Mouse (Mus musculus) midbrain, embryonic 15.5 days (tissue): ENCODE results near the gene Cdc42ep1. TPM values are rescaled to one million over a fixed set of nuclear protein-coding genes. Genes with fewer than 3 reads are reported as not detected.

ENCODE experiments used
- ATAC-seq: fragments of 200-750 bp; cut with Nextera tagmentation; replicated peaks from 2 replicates; pipeline ENCODE4 v1.8.0; 2017; ENCODE audit warnings: moderate TSS enrichment
- H3K27ac ChIP-seq: fragments of 300-500 bp; sonication (generic); 2 replicates; pipeline ENCODE4 v1.5.1; 2015; ENCODE audit warnings: mild to moderate bottlenecking, inconsistent platforms
- H3K27me3 ChIP-seq: fragments of 300-500 bp; sonication (generic); replicated peaks from 2 replicates; pipeline ENCODE4 v1.6.1; 2015; ENCODE audit warnings: inconsistent platforms
- H3K36me3 ChIP-seq: fragments of 300-500 bp; sonication (generic); replicated peaks from 2 replicates; pipeline ENCODE4 v1.6.1; 2015; ENCODE audit warnings: inconsistent platforms
- H3K4me1 ChIP-seq: fragments of 300-500 bp; sonication (generic); 2 replicates; pipeline ENCODE4 v1.6.1; 2015; ENCODE audit warnings: inconsistent platforms
- H3K4me2 ChIP-seq: fragments of 300-500 bp; sonication (generic); 2 replicates; pipeline ENCODE4 v1.6.1; 2015; ENCODE audit warnings: inconsistent platforms, mild to moderate bottlenecking, moderate library complexity
- H3K4me3 ChIP-seq: fragments of 300-500 bp; sonication (generic); 2 replicates; pipeline ENCODE4 v1.5.1; 2015; ENCODE audit warnings: mild to moderate bottlenecking, inconsistent platforms
- H3K9ac ChIP-seq: fragments of 300-500 bp; sonication (generic); 2 replicates; pipeline ENCODE4 v1.6.1; 2015; ENCODE audit warnings: mild to moderate bottlenecking, inconsistent platforms
- H3K9me3 ChIP-seq: fragments of 300-500 bp; sonication (generic); 2 replicates; pipeline ENCODE4 v1.6.1; 2016; ENCODE audit warnings: inconsistent platforms
- WGBS: fragments of 180-500 bp; shearing (Covaris S2); methylation state at CpG from one replicate; pipeline ENCODE4 v1.1.7; 2015; ENCODE audit warnings: mixed read lengths; 5-methylcytosine and 5-hydroxymethylcytosine counted together
- polyA plus RNA-seq: library from polyadenylated mRNA; unstranded; fragments of >200 nt; fragmentation: Nextera tagmentation; extraction: Ambion mirVana; gene quantifications from 2 replicates; pipeline ENCODE4 v1.2.1, GENCODE M21; 2015

The Cdc42ep1 gene
- polyA plus RNA-seq, 1 experiment from 2014 or later, result 13.1 TPM

DNA sequence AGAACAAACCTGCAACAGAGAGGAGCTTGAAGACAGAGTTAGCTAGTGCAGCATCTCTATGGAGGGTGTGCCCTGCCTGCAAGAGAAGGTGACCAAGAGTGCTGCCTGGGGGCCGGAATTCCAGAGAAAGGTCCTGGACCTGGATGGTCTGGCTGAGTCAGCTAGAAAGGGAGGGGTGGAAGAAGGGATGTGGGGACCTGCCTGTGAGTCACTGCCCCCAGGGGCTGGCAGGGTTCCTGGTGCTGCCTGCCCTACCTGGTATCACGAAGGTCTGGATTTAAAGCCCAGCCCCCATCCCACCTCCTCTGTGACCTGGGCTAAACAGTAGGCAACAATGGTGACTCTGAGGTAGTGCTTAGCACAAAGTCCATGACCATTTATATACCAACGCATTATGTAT lies 35.3 kb upstream of the Cdc42ep1 start:
- ATAC-seq, result no peak
- Histone ChIP-seq H3K4me2 (no peak overlapping the region), H3K27me3 (peaks cover 18% of the 10 kb centered on the region), H3K27ac (no peak overlapping the region), H3K9ac (no peak overlapping the region), H3K4me3 (no peak overlapping the region), H3K9me3 (no peaks in the 10 kb centered on the region), H3K36me3 (no peaks in the 10 kb centered on the region), H3K4me1 (peaks cover 15% of the 10 kb centered on the region)
- 79% methylated on average over 3 of the region's 3 CpGs for WGBS

GRCm38 (mm10) chr15:78808980-78809379 lies 33.4 kb upstream of the Cdc42ep1 start:
- H3K4me2 ChIP-seq, result no peak overlapping the region
- no peaks in the 10 kb centered on the region for H3K9me3 ChIP-seq
- H3K4me1 ChIP-seq, result no peaks in the 10 kb centered on the region; the same call in 1 of the 2 replicates
- no peak overlapping the region for H3K9ac ChIP-seq
- 77% methylated on average over 2 of the region's 2 CpGs for WGBS
- H3K27ac ChIP-seq, result no peak overlapping the region
- no peak for ATAC-seq
- no peaks in the 10 kb centered on the region for H3K36me3 ChIP-seq
- no peak overlapping the region for H3K4me3 ChIP-seq
- H3K27me3 ChIP-seq, result peaks cover 5% of the 10 kb centered on the region

GRCm38 (mm10) chr15:78809739-78810138 lies 32.7 kb upstream of the Cdc42ep1 start:
- Histone ChIP-seq H3K4me1 (no peaks in the 10 kb centered on the region; the same call in 1 of the 2 replicates), H3K36me3 (no peaks in the 10 kb centered on the region), H3K9ac (no peak overlapping the region), H3K4me3 (no peak overlapping the region), H3K27ac (no peak overlapping the region), H3K4me2 (no peak overlapping the region), H3K27me3 (no peaks in the 10 kb centered on the region; the same call in 1 of the 2 replicates), H3K9me3 (no peaks in the 10 kb centered on the region)
- no peak for ATAC-seq
- 71% methylated on average over 9 of the region's 9 CpGs for WGBS

DNA sequence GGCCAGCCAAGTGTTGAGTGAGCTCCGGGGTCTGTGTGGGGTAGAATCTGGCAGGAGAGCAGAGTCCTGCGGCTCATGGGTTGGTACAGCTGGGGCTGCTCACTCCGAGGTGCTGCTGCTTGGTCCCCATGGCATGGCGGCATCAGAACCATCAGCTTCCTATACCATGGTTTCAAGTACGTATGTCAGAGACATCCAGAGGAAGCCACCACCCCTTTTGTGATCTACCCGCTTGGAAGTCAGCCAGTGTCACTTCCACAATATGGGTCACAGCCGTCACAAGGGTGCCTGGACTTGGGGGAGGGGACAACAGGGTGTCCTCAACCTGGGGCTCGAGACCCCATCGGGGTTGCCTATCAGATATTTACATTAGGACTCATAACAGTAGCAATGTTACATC lies 32.3 kb upstream of the Cdc42ep1 start:
- Histone ChIP-seq H3K36me3 (no peaks in the 10 kb centered on the region), H3K9ac (no peak overlapping the region), H3K4me2 (no peak overlapping the region), H3K4me3 (no peak overlapping the region), H3K4me1 (no peaks in the 10 kb centered on the region; the same call in 1 of the 2 replicates), H3K27me3 (no peaks in the 10 kb centered on the region; the same call in 1 of the 2 replicates), H3K27ac (no peak overlapping the region), H3K9me3 (no peaks in the 10 kb centered on the region)
- no peak for ATAC-seq
- WGBS, result 77% methylated on average over 9 of the region's 9 CpGs

- Histone ChIP-seq H3K4me3 (no peak overlapping the region), H3K27me3 (no peaks in the 10 kb centered on the region), H3K9me3 (no peaks in the 10 kb centered on the region), H3K4me1 (no peaks in the 10 kb centered on the region; the same call in 1 of the 2 replicates), H3K27ac (no peak overlapping the region), H3K4me2 (no peak overlapping the region), H3K36me3 (no peaks in the 10 kb centered on the region), H3K9ac (no peak overlapping the region)
- no peak for ATAC-seq
- WGBS, result 93% methylated on average over 4 of the region's 4 CpGs
Observed at GRCm38 (mm10) chr15:78813603-78814002, 28.8 kb upstream of the Cdc42ep1 start.

DNA sequence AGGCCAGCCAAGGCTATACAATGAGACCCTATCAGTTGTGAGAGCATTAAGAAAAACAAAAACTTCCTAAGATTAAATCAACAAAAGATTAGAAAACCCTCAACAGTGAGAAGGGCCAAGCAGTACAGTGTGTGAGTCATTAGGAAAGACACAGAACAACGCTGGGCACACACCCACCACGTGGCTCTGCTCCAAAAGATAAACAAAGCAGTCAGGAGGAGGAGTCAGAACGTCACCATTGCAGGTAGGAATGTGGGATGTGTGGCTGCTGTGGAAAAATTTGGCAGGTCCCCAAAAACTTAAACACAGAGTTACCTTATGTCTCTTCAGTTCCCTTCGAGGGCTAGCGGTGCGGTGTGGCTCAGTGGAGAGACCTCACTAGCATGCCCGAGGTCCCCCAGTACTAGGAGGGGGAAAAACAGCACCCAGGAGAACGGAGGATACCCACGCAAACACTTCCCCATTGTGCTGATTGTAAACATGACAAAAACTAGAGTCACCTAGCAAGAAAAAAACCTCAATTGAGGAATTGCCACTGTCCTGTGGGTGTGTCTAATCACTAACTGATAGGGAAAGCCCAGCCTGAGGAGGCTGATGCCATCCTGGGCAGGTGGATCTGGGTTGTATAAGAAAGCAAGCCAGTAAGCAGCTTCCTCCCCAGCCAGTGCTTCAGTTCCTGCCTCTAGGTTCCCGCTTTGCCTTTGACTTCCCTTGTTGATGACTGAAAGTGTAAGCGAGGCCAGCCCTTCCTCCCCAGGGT lies 26.9 kb upstream of the Cdc42ep1 start:
- no peaks in the 10 kb centered on the region for H3K36me3 ChIP-seq
- H3K4me3 ChIP-seq, result no peak overlapping the region
- no peak for ATAC-seq
- no peak overlapping the region for H3K4me2 ChIP-seq
- no peak overlapping the region for H3K27ac ChIP-seq
- H3K4me1 ChIP-seq, result no peaks in the 10 kb centered on the region
- WGBS, result 59% methylated on average over 11 of the region's 11 CpGs
- no peak overlapping the region for H3K9ac ChIP-seq
- H3K9me3 ChIP-seq, result no peaks in the 10 kb centered on the region
- H3K27me3 ChIP-seq, result no peaks in the 10 kb centered on the region

DNA sequence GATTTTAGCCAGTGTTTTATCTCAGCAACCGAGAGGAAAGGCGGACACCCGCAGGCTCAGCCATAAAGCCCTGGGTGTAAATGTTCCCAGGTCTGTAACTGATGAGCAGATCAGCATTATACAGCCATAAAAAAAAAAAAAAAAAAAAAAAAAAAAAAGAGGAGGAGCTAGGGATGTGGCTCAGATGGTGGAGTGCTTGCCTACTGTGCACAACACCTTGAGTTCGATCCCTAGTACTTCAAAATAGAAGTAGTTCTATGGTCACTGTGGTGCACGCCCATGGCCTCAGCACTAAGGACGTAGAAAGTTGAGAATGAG lies 26.4 kb upstream of the Cdc42ep1 start:
- H3K4me1 ChIP-seq, result no peaks in the 10 kb centered on the region
- no peaks in the 10 kb centered on the region for H3K36me3 ChIP-seq
- no peak overlapping the region for H3K4me2 ChIP-seq
- H3K4me3 ChIP-seq, result no peak overlapping the region
- no peak for ATAC-seq
- no peaks in the 10 kb centered on the region for H3K27me3 ChIP-seq
- H3K9me3 ChIP-seq, result no peaks in the 10 kb centered on the region
- 79% methylated on average over 6 of the region's 6 CpGs for WGBS
- no peak overlapping the region for H3K27ac ChIP-seq
- H3K9ac ChIP-seq, result no peak overlapping the region

DNA sequence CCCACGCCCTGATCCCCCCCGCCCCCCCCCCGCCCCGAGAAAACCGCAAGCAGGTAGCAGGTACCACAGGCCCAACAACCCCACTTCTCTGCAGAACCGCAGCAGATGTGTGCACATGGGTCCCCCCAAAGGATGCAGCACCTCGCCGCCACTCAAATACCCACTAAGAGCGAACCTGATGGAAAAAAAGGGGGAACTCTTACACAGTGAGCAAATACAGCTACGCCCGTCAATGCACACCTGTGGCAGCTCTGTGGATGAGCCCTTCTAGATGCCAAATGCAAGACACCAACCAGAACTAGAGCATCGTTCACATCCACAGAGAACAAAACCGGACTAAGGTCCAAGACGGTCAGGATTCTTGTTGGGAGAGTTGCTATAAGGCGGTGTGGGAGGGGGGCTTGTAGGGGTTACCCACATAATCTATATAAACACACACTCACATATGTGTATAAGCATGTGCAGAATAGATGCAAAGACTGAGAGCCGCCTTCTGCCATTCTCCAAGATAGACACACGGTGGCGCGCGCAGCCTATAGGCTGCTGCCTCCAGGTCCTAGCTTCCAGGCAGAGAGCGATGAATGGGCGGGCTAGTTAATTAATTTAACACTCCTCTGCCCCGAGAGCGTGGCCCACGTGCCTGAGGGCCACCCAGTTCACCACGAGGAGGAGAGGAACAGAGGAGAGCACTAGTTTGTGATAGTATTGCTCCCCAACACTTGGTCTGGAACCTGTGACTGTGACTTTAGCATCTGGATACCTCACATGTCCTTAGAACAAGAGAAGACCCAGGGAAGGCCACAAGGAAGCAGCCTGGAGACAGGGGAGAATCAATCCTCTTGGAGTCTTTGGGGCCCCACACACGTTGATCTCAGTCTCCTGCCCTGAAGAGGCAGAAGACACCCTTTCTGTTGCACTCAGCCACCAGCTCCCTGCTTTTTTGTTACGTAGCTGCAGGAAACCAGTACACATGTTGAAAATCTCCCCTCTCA lies 15.9 kb upstream of the Cdc42ep1 start:
- ATAC-seq, result peak; percentile 63
- Histone ChIP-seq H3K4me2 (no peak overlapping the region), H3K4me3 (no peak overlapping the region), H3K27me3 (no peaks in the 10 kb centered on the region), H3K36me3 (no peaks in the 10 kb centered on the region), H3K9me3 (no peaks in the 10 kb centered on the region), H3K27ac (no peak overlapping the region), H3K9ac (no peak overlapping the region), H3K4me1 (peaks cover 8% of the 10 kb centered on the region; the same call in 1 of the 2 replicates)
- WGBS, result 24% methylated on average over 28 of the region's 28 CpGs

- Histone ChIP-seq H3K36me3 (no peaks in the 10 kb centered on the region), H3K27me3 (no peaks in the 10 kb centered on the region), H3K27ac (no peak overlapping the region), H3K9me3 (no peaks in the 10 kb centered on the region), H3K9ac (no peak overlapping the region), H3K4me1 (peaks cover 15% of the 10 kb centered on the region; the same call in 1 of the 2 replicates), H3K4me2 (no peak overlapping the region), H3K4me3 (no peak overlapping the region)
- WGBS, result 26% methylated on average over 5 of the region's 5 CpGs
- ATAC-seq, result no peak
Observed at GRCm38 (mm10) chr15:78828315-78828714, 14.1 kb upstream of the Cdc42ep1 start.

- no peak overlapping the region for H3K4me3 ChIP-seq
- no peak overlapping the region for H3K9ac ChIP-seq
- H3K27ac ChIP-seq, result no peak overlapping the region
- no peaks in the 10 kb centered on the region for H3K9me3 ChIP-seq
- no peaks in the 10 kb centered on the region for H3K27me3 ChIP-seq
- 88% methylated on average over 1 of the region's 1 CpGs for WGBS
- no peak for ATAC-seq
- H3K4me1 ChIP-seq, result peaks cover 18% of the 10 kb centered on the region; the same call in 1 of the 2 replicates
- no peak overlapping the region for H3K4me2 ChIP-seq
- H3K36me3 ChIP-seq, result no peaks in the 10 kb centered on the region
Observed at GRCm38 (mm10) chr15:78829636-78830035, 12.8 kb upstream of the Cdc42ep1 start.

DNA sequence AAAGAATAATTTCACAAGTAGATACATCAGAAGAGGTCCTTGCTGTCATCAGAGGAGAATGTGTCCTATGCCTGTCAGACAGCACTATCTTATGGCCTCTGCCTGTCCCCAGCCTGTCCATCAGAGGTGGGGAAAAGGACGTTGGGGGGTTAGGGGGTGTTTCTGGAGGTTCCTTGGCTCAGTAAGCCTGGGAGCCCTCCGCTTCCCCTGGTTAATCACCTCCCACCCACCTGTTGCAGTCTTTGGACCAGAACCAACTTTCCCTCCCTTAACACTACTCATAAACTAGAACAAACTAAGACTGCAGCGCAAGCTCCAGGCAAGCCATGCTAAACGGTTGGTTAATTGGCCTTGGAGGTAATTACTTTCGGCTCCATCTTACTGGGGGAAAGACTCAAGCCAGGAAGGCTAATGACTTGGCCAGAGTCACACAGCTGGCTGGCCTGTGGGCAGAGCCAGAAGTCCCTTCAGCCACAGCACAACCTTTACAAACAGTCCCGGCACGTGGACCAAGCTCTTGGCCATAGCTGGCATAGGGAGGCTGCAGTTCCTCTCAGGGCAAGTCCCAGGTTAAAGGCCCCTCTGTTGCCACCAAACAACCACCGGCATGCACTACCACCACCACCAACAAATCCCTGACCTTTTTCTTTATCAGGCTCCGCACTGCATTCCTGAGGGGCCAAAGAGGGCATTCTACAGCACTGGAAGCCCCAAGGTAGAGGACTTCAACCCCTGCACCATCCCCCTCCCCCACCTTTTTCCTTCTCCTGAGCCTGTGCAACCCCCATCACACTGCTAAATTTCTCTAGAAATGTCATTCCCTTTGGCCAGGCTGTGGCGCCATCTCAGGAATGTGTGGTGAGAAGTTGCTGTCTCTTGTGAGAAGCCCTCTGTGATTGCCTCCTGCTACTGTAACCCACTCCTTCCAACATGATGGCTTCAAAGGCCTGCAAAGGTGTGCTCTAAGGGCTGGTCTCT lies 11.4 kb upstream of the Cdc42ep1 start:
- 78% methylated on average over 10 of the region's 10 CpGs for WGBS
- Histone ChIP-seq H3K4me1 (peaks cover 26% of the 10 kb centered on the region), H3K27me3 (no peaks in the 10 kb centered on the region)

More for the DNA sequence above, 11.4 kb upstream of the Cdc42ep1 start:
- Histone ChIP-seq H3K4me2 (no peak overlapping the region), H3K36me3 (no peaks in the 10 kb centered on the region), H3K27ac (no peak overlapping the region), H3K9ac (no peak overlapping the region), H3K4me3 (no peak overlapping the region), H3K9me3 (no peaks in the 10 kb centered on the region)
- no peak for ATAC-seq
